Mouse (Mus musculus): ENCODE measurements around the gene Hist1h2ae. TPM values are rescaled to one million over a fixed set of nuclear protein-coding genes. Genes with fewer than 3 reads are reported as not detected.
"Not testable (repeated sequence)": the region's sequence is repeated elsewhere in the genome, so short reads cannot be mapped to it uniquely, and the experiment has no call there.

Gene Hist1h2ae
- polyA plus RNA-seq, 1 experiment = 26.0 TPM

- TF ChIP-seq GATA1 (IDR thresholded peaks at IDR 0.05; ENCODE audit: low read length) = no peak
These were observed 15.9 kb upstream of the Hist1h2ae start for GRCm38 (mm10) chr13:23586940-23587225.

- no peak for TF ChIP-seq GATA1 (IDR thresholded peaks at IDR 0.05; ENCODE audit: low read length)
These were observed 15.3 kb upstream of the Hist1h2ae start for GRCm38 (mm10) chr13:23586099-23586939.

- TF ChIP-seq GATA1 (IDR thresholded peaks at IDR 0.05; ENCODE audit: low read length) = no peak
These were observed 14.0 kb upstream of the Hist1h2ae start for GRCm38 (mm10) chr13:23585029-23585441.

- no peak for TF ChIP-seq GATA1 (IDR thresholded peaks at IDR 0.05; ENCODE audit: low read length)
These were observed 13.3 kb upstream of the Hist1h2ae start for GRCm38 (mm10) chr13:23584331-23584730.

- no peak for TF ChIP-seq GATA1 (IDR thresholded peaks at IDR 0.05; ENCODE audit: low read length)
These were observed 12.5 kb upstream of the Hist1h2ae start for GRCm38 (mm10) chr13:23583387-23584068.

- TF ChIP-seq GATA1 (IDR thresholded peaks at IDR 0.05; ENCODE audit: low read length) = no peak
These were observed 11.4 kb upstream of the Hist1h2ae start for GRCm38 (mm10) chr13:23582219-23583056.

GRCm38 (mm10) chr13:23581408-23582218 is 10.6 kb upstream of the Hist1h2ae start, which contains the start of gene Hist1h4d:
Hist1h4d (plus strand) TSS chr13:23581598.
- no peak for TF ChIP-seq GATA1 (IDR thresholded peaks at IDR 0.05; ENCODE audit: low read length)

- TF ChIP-seq GATA1 (IDR thresholded peaks at IDR 0.05; ENCODE audit: low read length) = no peak
These were observed 6.8 kb upstream of the Hist1h2ae start for GRCm38 (mm10) chr13:23577835-23578234.

- TF ChIP-seq GATA1 (IDR thresholded peaks at IDR 0.05; ENCODE audit: low read length) = no peak
These were observed 6.1 kb upstream of the Hist1h2ae start for GRCm38 (mm10) chr13:23576906-23577639.

GRCm38 (mm10) chr13:23576351-23576881 is 5.4 kb upstream of the Hist1h2ae start:
- no peak for TF ChIP-seq GATA1 (IDR thresholded peaks at IDR 0.05; ENCODE audit: low read length)

- TF ChIP-seq GATA1 (IDR thresholded peaks at IDR 0.05; ENCODE audit: low read length) = no peak
These were observed 4.3 kb upstream of the Hist1h2ae start, which contains the start of gene Hist1h3d for GRCm38 (mm10) chr13:23575271-23575851. Hist1h3d (plus strand) TSS chr13:23575763.

- not testable (repeated sequence) for TF ChIP-seq GATA1 (IDR thresholded peaks at IDR 0.05; ENCODE audit: low read length)
These were observed 3.0 kb upstream of the Hist1h2ae start, which contains the start of the genes Hist1h2bf and Hist1h2ad for GRCm38 (mm10) chr13:23573898-23574524. Hist1h2bf (minus strand) TSS chr13:23574196. Hist1h2ad (plus strand) TSS chr13:23574381.
